Mouse (Mus musculus): ENCODE data around the gene Serpine2. TPM values are rescaled to one million over a fixed set of nuclear protein-coding genes. Genes with fewer than 3 reads are reported as not detected.

Gene Serpine2
- polyA plus RNA-seq, 1 experiment from 2014 or later: 2.5 TPM

- DNase-seq (ENCODE audit: low read depth, low spot score) (no peak), ATAC-seq (no peak)
- no peaks in the 10 kb centered on the region for H3K27me3 ChIP-seq
- CTCF ChIA-PET: interaction anchor here (1.0 kb wide), 1 partner anchor 11 kb away, joined by 3 read pairs; no protein-coding TSS in a partner anchor
- in situ Hi-C loops (cut with MboI; ENCODE audit: low pct_unique_long_range_greater_than_20kb): no loop called here
- POLR2A ChIA-PET: interaction anchor here (0.7 to 1.9 kb wide), 2 partner anchors 12 to 422 kb away, joined by 4 read pairs; no protein-coding TSS in a partner anchor
- TF ChIP-seq CTCF (IDR thresholded peaks at IDR 0.05): no peak
Measured at GRCm38 (mm10) chr1:79774164-79774780, 86.7 kb downstream of the Serpine2 start.

DNA sequence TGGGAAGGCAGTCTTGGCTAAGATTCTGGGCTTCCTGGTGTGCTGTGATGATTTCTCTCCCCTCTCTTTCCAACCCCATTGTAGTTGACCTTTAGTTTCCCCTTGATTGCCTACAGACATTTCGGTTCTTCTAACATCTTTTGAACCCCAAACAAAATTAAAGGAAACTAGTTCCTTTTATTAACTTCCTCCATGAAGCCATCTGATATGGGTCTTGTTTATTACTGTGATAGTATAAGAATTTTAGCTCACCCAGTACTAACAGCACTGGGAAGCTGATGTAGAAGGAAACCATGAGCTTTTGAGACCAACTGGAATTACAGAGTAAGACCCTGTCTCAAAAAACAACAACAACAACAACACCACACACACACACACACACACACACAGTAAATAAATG is 92.7 kb downstream of the Serpine2 start:
- CTCF ChIA-PET: interaction anchor here (1.4 kb wide), 1 partner anchor 12 kb away, joined by 3 read pairs; no protein-coding TSS in a partner anchor
- ATAC-seq (no peak), DNase-seq (ENCODE audit: low read depth, low spot score) (no peak)
- peaks cover 18% of the 10 kb centered on the region for H3K27me3 ChIP-seq
- in situ Hi-C loops (cut with MboI; ENCODE audit: low pct_unique_long_range_greater_than_20kb): no loop called here
- POLR2A ChIA-PET: no interaction called here
- TF ChIP-seq CTCF (IDR thresholded peaks at IDR 0.05): no peak

GRCm38 (mm10) chr1:79764483-79764882 is 96.5 kb downstream of the Serpine2 start:
- ChIA-PET POLR2A (no interaction called here), CTCF (interaction anchor here (1.4 kb wide), 1 partner anchor 9 kb away, joined by 3 read pairs; no protein-coding TSS in a partner anchor)
- TF ChIP-seq CTCF (IDR thresholded peaks at IDR 0.05): no peak
- ATAC-seq: no peak
- no peak for DNase-seq (ENCODE audit: low read depth, low spot score)
- in situ Hi-C loops (cut with MboI; ENCODE audit: low pct_unique_long_range_greater_than_20kb): no loop called here
- H3K27me3 ChIP-seq: peaks cover 18% of the 10 kb centered on the region

DNA sequence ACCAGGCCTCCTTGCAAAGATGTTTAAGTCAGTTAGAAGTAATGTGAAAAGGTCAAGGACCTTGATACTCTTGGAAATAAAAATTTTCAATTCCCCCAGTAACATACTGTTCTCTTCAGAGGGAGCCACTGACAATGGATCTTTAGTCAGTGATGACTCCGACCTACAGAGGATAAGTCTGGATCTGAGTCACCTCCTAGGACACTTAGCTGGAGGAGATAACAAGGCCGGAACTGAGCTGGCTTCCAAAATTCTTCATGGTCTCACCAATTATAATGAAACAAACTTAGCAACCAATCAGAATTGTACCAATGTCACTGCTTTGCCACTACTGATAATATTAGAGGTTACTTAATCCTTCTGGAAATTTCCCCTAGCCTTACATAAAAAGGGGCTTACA is 96.9 kb downstream of the Serpine2 start:
- in situ Hi-C loops (cut with MboI; ENCODE audit: low pct_unique_long_range_greater_than_20kb): no loop called here
- no peak for ATAC-seq
- CTCF ChIA-PET: interaction anchor here (1.4 kb wide), 1 partner anchor 10 kb away, joined by 3 read pairs; no protein-coding TSS in a partner anchor
- peaks cover 18% of the 10 kb centered on the region for H3K27me3 ChIP-seq
- no peak for DNase-seq (ENCODE audit: low read depth, low spot score)
- no peak for TF ChIP-seq CTCF (IDR thresholded peaks at IDR 0.05)
- POLR2A ChIA-PET: no interaction called here

GRCm38 (mm10) chr1:79762282-79763250 is 98.4 kb downstream of the Serpine2 start:
- DNase-seq (ENCODE audit: low read depth, low spot score) (no peak), ATAC-seq (no peak)
- ChIA-PET CTCF (interaction anchor here (1.3 to 1.4 kb wide), 2 partner anchors 11 to 13 kb away, joined by 3 read pairs; no protein-coding TSS in a partner anchor), POLR2A (interaction anchor here (0.5 to 1.2 kb wide), 3 partner anchors 12 to 143 kb away, joined by 3 to 5 read pairs (median 4); partner anchors contain the start of gene Mrpl44)
- no peak for TF ChIP-seq CTCF (IDR thresholded peaks at IDR 0.05)
- H3K27me3 ChIP-seq: peaks cover 12% of the 10 kb centered on the region
- in situ Hi-C loops (cut with MboI; ENCODE audit: low pct_unique_long_range_greater_than_20kb): no loop called here

GRCm38 (mm10) chr1:79761917-79762271 is 99.1 kb downstream of the Serpine2 start:
- ChIA-PET POLR2A (interaction anchor here (1.1 to 1.2 kb wide), 2 partner anchors 13 to 21 kb away, joined by 4 to 5 read pairs; partner anchors contain the start of gene Mrpl44), CTCF (interaction anchor here (1.3 kb wide), 1 partner anchor 12 kb away, joined by 3 read pairs; no protein-coding TSS in a partner anchor)
- H3K27me3 ChIP-seq: peaks cover 7% of the 10 kb centered on the region
- ATAC-seq: peak; percentile 2
- no peak for DNase-seq (ENCODE audit: low read depth, low spot score)
- in situ Hi-C loops (cut with MboI; ENCODE audit: low pct_unique_long_range_greater_than_20kb): no loop called here
- no peak for TF ChIP-seq CTCF (IDR thresholded peaks at IDR 0.05)

- ChIA-PET POLR2A (interaction anchor here (1.1 to 1.2 kb wide), 2 partner anchors 14 to 21 kb away, joined by 4 to 5 read pairs; partner anchors contain the start of gene Mrpl44), CTCF (no interaction called here)
- ATAC-seq (peak; percentile 96), DNase-seq (ENCODE audit: low read depth, low spot score) (no peak)
- H3K27me3 ChIP-seq: peaks cover under 1% of the 10 kb centered on the region
- TF ChIP-seq CTCF (IDR thresholded peaks at IDR 0.05): no peak
- in situ Hi-C loops (cut with MboI; ENCODE audit: low pct_unique_long_range_greater_than_20kb): no loop called here
Measured at GRCm38 (mm10) chr1:79761106-79761916, 99.7 kb downstream of the Serpine2 start.

GRCm38 (mm10) chr1:79760656-79761055 is 100.3 kb downstream of the Serpine2 start:
- H3K27me3 ChIP-seq: no peaks in the 10 kb centered on the region
- ChIA-PET POLR2A (no interaction called here), CTCF (no interaction called here)
- no peak for TF ChIP-seq CTCF (IDR thresholded peaks at IDR 0.05)
- no peak for DNase-seq (ENCODE audit: low read depth, low spot score)
- peak; percentile 21 for ATAC-seq
- in situ Hi-C loops (cut with MboI; ENCODE audit: low pct_unique_long_range_greater_than_20kb): no loop called here

DNA sequence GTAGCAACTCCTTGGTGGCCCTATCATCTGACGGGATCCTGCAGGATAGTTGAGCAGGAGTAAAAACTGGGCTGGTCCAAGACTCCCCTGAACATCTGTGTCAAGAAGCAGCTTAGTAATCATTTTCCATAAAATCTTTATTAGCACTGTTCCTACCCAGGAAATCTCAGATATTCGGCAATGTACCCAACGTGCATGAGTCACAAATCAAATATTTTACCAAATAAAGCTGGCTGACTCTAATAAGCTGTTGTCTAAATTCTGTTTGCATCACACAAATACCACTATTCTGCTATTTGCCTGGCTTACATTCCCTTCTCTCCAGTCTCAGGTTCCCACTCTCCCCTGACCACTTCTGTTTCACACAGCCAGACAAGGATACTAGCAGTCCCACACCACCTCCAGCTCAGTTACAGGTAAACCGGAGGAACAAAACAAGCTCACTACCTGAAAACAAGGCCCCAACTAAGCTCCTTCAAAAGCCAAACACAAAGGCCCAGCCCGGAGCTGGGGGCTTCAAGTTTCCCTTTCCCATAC is 101.5 kb downstream of the Serpine2 start:
- no peak for TF ChIP-seq CTCF (IDR thresholded peaks at IDR 0.05)
- POLR2A ChIA-PET: no interaction called here
- in situ Hi-C loops (cut with MboI; ENCODE audit: low pct_unique_long_range_greater_than_20kb): no loop called here

More for the DNA sequence above, 101.5 kb downstream of the Serpine2 start:
- no peaks in the 10 kb centered on the region for H3K27me3 ChIP-seq
- CTCF ChIA-PET: interaction anchor here (1.0 kb wide), 1 partner anchor 23 kb away, joined by 3 read pairs; no protein-coding TSS in a partner anchor
- DNase-seq (ENCODE audit: low read depth, low spot score) (no peak), ATAC-seq (peak; percentile 25)

Measured in Patski (cell line).